Mouse (Mus musculus): ENCODE measurements around the gene Vmn2r6.
"Not testable (repeated sequence)": the region's sequence is repeated elsewhere in the genome, so short reads cannot be mapped to it uniquely, and the experiment has no call there.

Vmn2r6 gene

GRCm38 (mm10) chr3:64565730-64566129 lies at the start of gene Vmn2r6:
TSS of gene Vmn2r6 (minus strand) at chr3:64565830.
- not testable (repeated sequence) for DNase-seq (ENCODE audit: low spot score in 2 of 2)

GRCm38 (mm10) chr3:64587618-64588017 lies 22.0 kb upstream of the Vmn2r6 start:
- DNase-seq (ENCODE audit: low spot score in 2 of 2): no peak

- DNase-seq (ENCODE audit: low spot score in 2 of 2): not testable (repeated sequence)
These were observed 3.2 kb upstream of the Vmn2r6 start for GRCm38 (mm10) chr3:64568793-64569192.

GRCm38 (mm10) chr3:64523585-64523984 lies 42.0 kb downstream of the Vmn2r6 start:
- DNase-seq (ENCODE audit: low spot score in 2 of 2): not testable (repeated sequence)

- not testable (repeated sequence) for DNase-seq (ENCODE audit: low spot score in 2 of 2)
These were observed 55.9 kb downstream of the Vmn2r6 start, which contains the start of gene Vmn2r5 for GRCm38 (mm10) chr3:64509742-64510141. TSS of gene Vmn2r5 (minus strand) at chr3:64509842.
